Comparison of ENCODE assay signal across 9 mouse cellular contexts in the genomic region with DNA sequence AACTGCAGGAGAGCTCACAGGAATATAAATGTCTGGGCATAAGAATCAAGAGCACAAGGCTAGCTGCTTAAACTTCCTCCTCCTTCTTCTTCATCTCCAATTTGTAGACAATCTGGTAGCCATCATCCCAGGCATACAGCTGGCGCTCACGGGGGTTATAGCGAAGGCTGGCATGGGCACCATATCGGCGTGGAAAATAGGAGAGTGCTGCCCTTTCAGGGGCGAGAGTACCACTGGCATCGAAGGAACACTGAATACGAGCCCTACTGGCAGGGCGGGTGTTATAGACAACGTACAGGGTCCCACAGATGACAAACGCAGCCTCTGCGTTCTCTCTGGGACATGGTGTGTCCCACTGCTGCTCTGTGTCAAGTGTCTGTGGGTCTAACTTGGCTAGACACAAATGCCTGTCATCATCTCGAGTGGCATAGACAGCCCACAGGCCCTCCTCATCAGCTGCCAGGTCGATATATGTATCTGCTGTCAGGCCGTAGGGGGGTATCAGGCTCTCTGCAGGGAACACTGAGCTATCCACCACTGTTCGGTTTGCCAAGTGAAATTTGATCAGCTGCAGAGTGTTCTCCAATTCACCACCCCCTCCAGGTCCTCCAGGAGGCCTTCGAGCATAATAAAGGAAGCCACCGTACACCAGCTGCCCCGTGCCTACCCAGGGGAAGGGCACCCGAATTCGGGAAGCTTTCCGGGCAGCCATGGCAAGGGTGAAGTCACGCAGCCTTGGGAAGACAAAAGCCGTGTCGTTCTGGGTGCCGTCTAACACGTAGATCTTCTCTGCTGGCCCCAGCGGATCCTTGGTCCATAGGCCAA. TPM values are rescaled to one million over a fixed set of nuclear protein-coding genes. Genes with fewer than 3 reads are reported as not detected.
A peak's percentile ranks its signal among the peaks of the same experiment; 100 is the strongest.
DNase-seq lines count a peak whose midpoint lies in the region; ATAC-seq and TF ChIP-seq lines count a peak whose summit lies in the region.
"Had no signal": no experiment of that assay in that cellular context is flagged by ENCODE, and none has a peak within 500 bp of the region (broad histone marks: within the 10 kb centered on the region; RNA-seq: fewer than 3 reads in every experiment).

No protein-coding gene starts in this region.

- DNase-seq in embryo, embryonic 10 days (ENCODE audit: low spot score) = peak; percentile 26
- no peak for DNase-seq in embryo, embryonic 11 days
- peak; percentile 16 for DNase-seq in kidney, postnatal 0 days (ENCODE audit: low spot score)
- no peak for DNase-seq in kidney, postnatal 14 days
- DNase-seq in thymus, postnatal 4 days = no peak
- no peak for DNase-seq in cerebellum, postnatal 4 days (ENCODE audit: low spot score in 2 of 2)

- H3K36me3 ChIP-seq in kidney, postnatal 0 days (ENCODE audit: insufficient read depth, low read length) = no peaks in the 10 kb centered on the region
- H3K36me3 ChIP-seq in hindbrain, embryonic 12.5 days = no peaks in the 10 kb centered on the region
- no peaks in the 10 kb centered on the region for H3K36me3 ChIP-seq in neural tube, embryonic 13.5 days

- no peaks in the 10 kb centered on the region for H3K27me3 ChIP-seq in kidney, postnatal 0 days (ENCODE audit: insufficient read depth, low read length)
- H3K27me3 ChIP-seq in hindbrain, embryonic 12.5 days = no peaks in the 10 kb centered on the region
- H3K27me3 ChIP-seq in neural tube, embryonic 13.5 days = no peaks in the 10 kb centered on the region

- peak overlapping the region; percentile 67 for H3K4me2 ChIP-seq in kidney, postnatal 0 days (ENCODE audit: low read length)
- H3K4me2 ChIP-seq in hindbrain, embryonic 12.5 days (replicated peaks) = peak overlapping the region; percentile 47
- peak overlapping the region; percentile 54 for H3K4me2 ChIP-seq in neural tube, embryonic 13.5 days

- H3K27ac ChIP-seq in kidney, postnatal 0 days = peak overlapping the region; percentile 82
- H3K27ac ChIP-seq in hindbrain, embryonic 12.5 days = peak overlapping the region; percentile 91
- H3K27ac ChIP-seq in neural tube, embryonic 13.5 days (replicated peaks) = peak overlapping the region; percentile 88; the same call in 1 of the 2 replicates

- peaks cover 15% of the 10 kb centered on the region; the same call in 1 of the 2 replicates for H3K4me1 ChIP-seq in kidney, postnatal 0 days (replicated peaks; ENCODE audit: insufficient read depth, low read length)
- peaks cover 59% of the 10 kb centered on the region for H3K4me1 ChIP-seq in hindbrain, embryonic 12.5 days
- peaks cover 66% of the 10 kb centered on the region for H3K4me1 ChIP-seq in neural tube, embryonic 13.5 days (replicated peaks)

- H3K4me3 ChIP-seq in kidney, postnatal 0 days (replicated peaks; ENCODE audit: low read depth, low read length) = peak overlapping the region; percentile 33
- H3K4me3 ChIP-seq in hindbrain, embryonic 12.5 days = peak overlapping the region; percentile 12
- H3K4me3 ChIP-seq in neural tube, embryonic 13.5 days = peak overlapping the region; percentile 25; the same call in 1 of the 2 replicates

- H3K9me3 ChIP-seq in kidney, postnatal 0 days (replicated peaks; ENCODE audit: low read length) = no peaks in the 10 kb centered on the region
- H3K9me3 ChIP-seq in hindbrain, embryonic 12.5 days (replicated peaks) = no peaks in the 10 kb centered on the region
- H3K9me3 ChIP-seq in neural tube, embryonic 13.5 days = no peaks in the 10 kb centered on the region

- peak overlapping the region; percentile 35 for H3K9ac ChIP-seq in kidney, postnatal 0 days (ENCODE audit: low read depth, low read length)
- no peak overlapping the region; the same call in 1 of the 2 replicates for H3K9ac ChIP-seq in hindbrain, embryonic 12.5 days
- H3K9ac ChIP-seq in neural tube, embryonic 13.5 days = no peak overlapping the region

- WGBS in kidney, postnatal 0 days = 61% methylated on average over 28 of the region's 28 CpGs
- WGBS in hindbrain, embryonic 12.5 days = 56% methylated on average over 28 of the region's 28 CpGs
- WGBS in neural tube, embryonic 13.5 days = 63% methylated on average over 28 of the region's 28 CpGs

- no peak for TF ChIP-seq CTCF in kidney, postnatal 0 days (IDR thresholded peaks at IDR 0.05; ENCODE audit: low read depth)

- no peak for ATAC-seq in kidney, postnatal 0 days (replicated peaks; ENCODE audit: low FRiP score, low read depth)
- no peak for ATAC-seq in hindbrain, embryonic 12.5 days (ENCODE audit: low FRiP score)
- ATAC-seq in neural tube, embryonic 13.5 days (ENCODE audit: low read depth) = no peak

RNA-seq across cellular contexts. Expression of a gene that starts 1.8 kb away (rescaled TPM):
- 48.5 and 51.2 TPM in 2 replicates for polyA plus RNA-seq in kidney, postnatal 0 days (2015; fragmentation: Nextera tagmentation; extraction: Ambion mirVana)
- polyA plus RNA-seq in hindbrain, embryonic 12.5 days (2016; fragmentation: Nextera tagmentation; extraction: Ambion mirVana) = 16.9 and 18.3 TPM in 2 replicates
- 14.2 and 16.8 TPM in 2 replicates for polyA plus RNA-seq in neural tube, embryonic 13.5 days (2015; fragmentation: Nextera tagmentation; extraction: Ambion mirVana)

RNA-seq across cellular contexts. Expression of a gene that starts 3.2 kb away (rescaled TPM):
- polyA plus RNA-seq in kidney, postnatal 0 days (2015; fragmentation: Nextera tagmentation; extraction: Ambion mirVana) = not detected in 2 replicates
- not detected in 2 replicates for polyA plus RNA-seq in hindbrain, embryonic 12.5 days (2016; fragmentation: Nextera tagmentation; extraction: Ambion mirVana)
- not detected in 2 replicates for polyA plus RNA-seq in neural tube, embryonic 13.5 days (2015; fragmentation: Nextera tagmentation; extraction: Ambion mirVana)
- polyA plus RNA-seq: brain, embryonic 14.5 days had no signal

RNA-seq across cellular contexts. Expression of a gene that starts 55.4 kb away (rescaled TPM):
- polyA plus RNA-seq in kidney, postnatal 0 days (2015; fragmentation: Nextera tagmentation; extraction: Ambion mirVana) = 9.8 and 10.2 TPM in 2 replicates
- 16.5 and 17.1 TPM in 2 replicates for polyA plus RNA-seq in hindbrain, embryonic 12.5 days (2016; fragmentation: Nextera tagmentation; extraction: Ambion mirVana)
- polyA plus RNA-seq in neural tube, embryonic 13.5 days (2015; fragmentation: Nextera tagmentation; extraction: Ambion mirVana) = 10.6 and 11.7 TPM in 2 replicates

Comparison
In these comparisons a context has a peak if more than half of its experiments do, and no peak if none do; other contexts are left out.
1. DNase-seq: peak in embryo, embryonic 10 days (single experiment) and kidney, postnatal 0 days (single experiment); none in embryo, embryonic 11 days (single experiment), kidney, postnatal 14 days (single experiment), thymus, postnatal 4 days (single experiment) and cerebellum, postnatal 4 days (0 of 2).
2. Peak in every context shown above with its lines, with median percentiles within 50 percentile points of each other: H3K27ac ChIP-seq, H3K4me2 ChIP-seq and H3K4me3 ChIP-seq.